Mouse (Mus musculus) left cerebral cortex, adult 18-20 months (tissue): ENCODE results near the gene Csdc2. TPM values are rescaled to one million over a fixed set of nuclear protein-coding genes. Genes with fewer than 3 reads are reported as not detected.
"Not testable (repeated sequence)": the region's sequence is repeated elsewhere in the genome, so short reads cannot be mapped to it uniquely, and the experiment has no call there.

Experiments used
- DNase-seq, 2 experiments: peaks; one replicate each; pipeline ENCODE4 v3.0.0; 2021 to 2022; ENCODE audit warnings: low spot score in 2 of 2, mixed read lengths in 1 of 2
- total RNA-seq, 2 experiments: library from RNA; stranded (reverse); gene quantifications; 2 replicates each; pipeline ENCODE4 v1.2.3; 2021

The Csdc2 gene
- total RNA-seq, 2 experiments from 2014 or later, result 80.7 to 90.7 TPM

DNA sequence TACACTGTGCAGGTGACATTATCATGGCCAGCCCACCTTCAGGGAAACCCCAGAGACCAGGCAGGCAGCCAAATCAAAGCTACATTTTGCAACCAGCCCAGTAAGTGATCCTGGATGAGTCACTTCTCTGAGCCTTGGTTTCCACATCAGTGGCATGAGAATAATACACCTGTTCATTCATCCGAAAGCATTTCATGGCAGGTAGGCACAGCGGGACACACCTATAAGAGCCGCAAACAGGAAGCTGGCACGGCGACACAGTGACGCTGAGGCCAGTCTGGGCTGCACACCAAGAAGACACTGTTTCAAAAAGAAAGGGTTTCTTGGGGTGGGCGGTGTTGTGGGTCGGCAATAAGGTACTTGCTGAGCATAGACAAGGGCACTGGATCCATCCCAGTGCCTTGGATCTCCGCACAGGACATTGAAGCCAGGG lies 17.6 kb downstream of the Csdc2 start:
- DNase-seq, result no peak

DNA sequence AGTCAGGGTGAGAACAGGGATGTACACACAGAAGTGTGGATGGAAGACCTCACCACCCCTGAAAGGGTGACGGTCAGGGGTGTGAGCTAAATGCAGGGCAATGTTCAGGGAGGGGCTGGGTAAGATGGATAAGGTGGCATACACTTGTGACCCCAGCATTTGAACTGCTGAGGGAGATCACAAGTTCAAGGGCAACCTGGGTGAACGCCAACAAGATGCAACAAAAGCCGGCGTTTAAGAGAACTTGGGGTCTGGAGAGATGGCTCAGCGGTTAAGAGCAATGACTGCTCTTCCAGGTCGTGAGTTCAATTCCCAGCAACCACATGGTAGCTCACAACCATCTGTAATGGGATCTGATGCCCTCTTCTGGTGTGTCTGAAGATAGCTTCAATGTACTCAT lies 18.2 kb downstream of the Csdc2 start:
- no peak for DNase-seq

DNA sequence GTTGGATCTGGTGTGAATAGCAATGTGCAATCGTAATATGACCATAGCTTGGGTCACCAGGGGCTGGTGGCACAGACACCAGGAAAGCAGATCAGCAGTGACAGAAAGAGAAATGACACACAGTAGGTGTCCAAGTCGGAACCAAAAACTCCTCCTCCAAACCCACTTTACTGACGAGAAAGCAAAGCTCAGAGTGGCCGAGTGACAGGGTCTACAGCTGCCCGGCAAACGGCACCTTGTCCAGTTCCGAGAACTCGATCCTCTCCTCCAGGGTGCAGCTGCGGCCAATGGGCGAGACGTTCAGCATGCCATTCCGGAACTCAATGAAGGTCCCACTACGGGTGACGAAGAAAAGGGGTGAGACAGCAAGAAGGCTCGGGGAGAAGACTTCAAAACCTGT lies 18.9 kb downstream of the Csdc2 start:
- no peak for DNase-seq

DNA sequence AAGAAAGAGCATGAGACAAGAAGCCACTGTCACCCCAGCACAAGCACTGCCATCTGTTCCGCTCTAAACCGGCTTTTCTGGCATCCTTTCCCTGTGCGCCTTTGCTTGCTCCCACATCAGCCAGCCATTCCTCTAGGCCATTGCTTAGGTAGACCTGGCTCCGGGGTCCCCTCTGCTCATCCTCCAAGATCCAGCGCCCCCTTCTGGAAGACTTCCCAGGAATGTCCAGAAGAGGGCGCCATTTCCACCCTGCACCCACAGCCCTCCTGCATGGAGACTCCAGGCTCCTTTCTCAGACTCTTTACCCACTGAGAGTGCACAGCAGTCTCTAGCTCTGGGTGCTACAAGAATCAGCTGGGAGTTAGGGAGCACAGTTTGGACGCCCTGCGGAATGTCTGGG lies 19.9 kb downstream of the Csdc2 start:
- peak; percentile 64 to 69 for DNase-seq

DNA sequence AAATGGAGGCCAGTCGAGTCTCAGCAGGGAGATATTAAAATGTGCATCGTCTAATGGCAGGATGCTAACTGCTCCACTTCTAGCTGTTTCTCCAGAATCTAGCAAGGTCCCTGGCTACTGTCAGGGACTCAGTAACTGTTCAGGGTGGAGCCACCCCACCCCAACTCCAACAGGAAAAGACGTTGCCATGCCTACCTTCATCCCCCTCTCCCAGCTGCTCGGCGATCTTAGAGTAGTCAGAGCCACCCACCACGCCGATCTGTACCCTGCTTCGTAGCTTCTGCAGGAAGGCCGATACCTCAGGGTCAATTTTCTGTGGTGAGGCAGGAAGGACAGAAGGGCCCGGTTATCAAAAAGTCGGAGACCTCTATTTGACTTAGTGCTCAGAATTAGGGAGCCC lies 21.0 kb downstream of the Csdc2 start:
- peak in 1 of 2 experiments; percentile 61 for DNase-seq

DNA sequence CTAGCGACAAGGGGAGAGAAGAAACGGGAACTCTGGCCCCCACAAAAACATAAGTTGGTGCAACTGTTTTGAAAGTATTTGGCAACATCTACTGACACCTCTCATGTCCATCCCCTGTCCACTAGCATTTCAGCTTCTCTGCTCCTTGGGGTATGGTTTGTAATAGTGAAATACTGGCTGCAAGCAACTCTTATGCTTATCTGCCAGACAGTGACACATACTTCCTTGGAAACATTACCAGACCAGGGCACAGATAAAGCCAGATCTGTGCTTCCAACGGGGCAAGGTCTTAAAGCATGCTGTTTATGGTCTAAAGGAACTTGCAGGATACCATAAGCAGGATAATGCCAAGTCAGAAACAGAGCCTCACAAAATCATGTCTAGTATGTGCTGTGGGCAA lies 22.3 kb downstream of the Csdc2 start:
- DNase-seq, result no peak

DNA sequence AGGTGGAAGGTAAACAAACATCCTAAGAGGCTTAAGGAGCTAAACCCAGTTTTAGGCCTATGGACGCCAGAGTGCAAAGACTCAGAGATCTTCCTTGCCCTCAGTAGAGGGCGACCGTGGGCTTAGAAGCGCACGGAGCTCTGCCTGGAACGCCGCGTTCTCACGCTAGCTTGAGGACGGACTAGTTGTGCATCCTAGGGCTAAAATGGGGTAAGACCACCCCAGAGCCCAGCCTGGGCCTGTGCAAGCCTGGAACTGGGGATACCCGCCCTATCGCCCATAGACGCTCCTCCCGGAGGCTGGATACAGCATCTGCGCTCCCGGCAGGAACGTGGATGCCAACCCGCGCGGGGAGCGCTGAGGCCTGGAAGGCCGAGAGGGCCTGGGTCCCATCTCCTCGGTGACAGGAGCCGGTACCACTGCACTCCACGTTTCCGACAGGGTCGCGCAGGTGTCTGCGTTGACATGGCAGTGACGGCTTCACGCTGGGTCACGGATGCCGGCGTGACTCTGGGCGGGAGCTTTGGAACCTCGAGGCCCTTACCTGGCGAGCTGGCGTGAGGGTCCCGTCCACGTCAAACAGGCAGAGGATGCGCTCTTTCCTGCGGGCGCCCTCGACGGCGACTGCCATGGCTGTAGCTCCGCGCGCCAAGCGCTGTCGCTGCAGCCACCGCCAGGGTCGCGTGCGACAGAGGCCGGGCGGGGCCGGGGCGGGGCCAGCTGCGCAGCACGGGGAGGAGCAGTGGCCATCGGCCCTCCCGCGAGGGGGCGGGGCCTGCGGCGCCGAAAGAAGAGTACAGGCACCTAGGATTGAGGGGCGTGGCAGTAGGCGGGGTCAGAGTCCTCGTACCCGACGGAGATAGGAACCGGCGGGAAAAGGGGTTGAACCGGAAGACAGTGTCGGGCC lies 23.9 kb downstream of the Csdc2 start, which contains the start of gene Pmm1:
Gene Pmm1 (minus strand): TSS at position 760 of the 907 bp plus-strand sequence.
- peak; percentile 97 to 98 for DNase-seq

DNA sequence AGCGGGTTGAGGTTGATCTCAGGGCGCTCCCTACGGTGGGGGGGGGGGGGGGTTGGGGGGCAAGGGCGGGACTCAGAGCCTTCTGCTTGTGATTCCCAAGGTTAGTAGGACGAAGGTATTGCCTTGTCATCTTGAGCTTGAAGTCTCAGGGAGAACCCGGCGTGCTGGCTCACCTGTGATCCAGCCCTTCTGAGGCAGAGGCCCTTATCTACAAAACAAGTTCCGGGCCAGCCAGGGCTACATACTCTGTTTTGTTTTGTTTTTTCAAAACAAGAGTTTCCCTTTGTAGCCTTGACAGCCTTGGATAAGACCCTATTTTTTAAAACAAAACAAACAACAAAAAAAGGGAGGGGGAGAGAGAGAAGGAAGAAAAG lies 24.5 kb downstream of the Csdc2 start:
- no peak for DNase-seq

DNA sequence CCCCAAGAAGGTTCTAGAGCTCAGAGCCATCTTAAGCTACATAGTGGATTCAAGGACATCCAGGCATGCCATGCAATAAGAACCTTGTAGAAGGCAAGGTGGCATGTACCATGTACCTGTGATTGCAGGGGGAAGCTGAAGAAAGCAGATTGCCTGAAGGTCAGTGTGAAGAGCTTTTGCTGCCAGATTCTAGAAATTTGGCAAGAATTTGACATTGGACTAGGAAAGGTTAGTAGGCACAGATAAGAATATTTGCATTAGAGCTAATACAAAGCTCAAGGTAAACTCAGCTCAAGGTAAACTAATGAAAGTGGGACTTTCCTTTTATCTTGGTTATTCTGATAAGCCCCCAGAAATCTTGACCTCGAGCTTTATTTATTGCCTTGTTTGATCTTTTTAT lies 27.7 kb downstream of the Csdc2 start:
- no peak for DNase-seq

DNA sequence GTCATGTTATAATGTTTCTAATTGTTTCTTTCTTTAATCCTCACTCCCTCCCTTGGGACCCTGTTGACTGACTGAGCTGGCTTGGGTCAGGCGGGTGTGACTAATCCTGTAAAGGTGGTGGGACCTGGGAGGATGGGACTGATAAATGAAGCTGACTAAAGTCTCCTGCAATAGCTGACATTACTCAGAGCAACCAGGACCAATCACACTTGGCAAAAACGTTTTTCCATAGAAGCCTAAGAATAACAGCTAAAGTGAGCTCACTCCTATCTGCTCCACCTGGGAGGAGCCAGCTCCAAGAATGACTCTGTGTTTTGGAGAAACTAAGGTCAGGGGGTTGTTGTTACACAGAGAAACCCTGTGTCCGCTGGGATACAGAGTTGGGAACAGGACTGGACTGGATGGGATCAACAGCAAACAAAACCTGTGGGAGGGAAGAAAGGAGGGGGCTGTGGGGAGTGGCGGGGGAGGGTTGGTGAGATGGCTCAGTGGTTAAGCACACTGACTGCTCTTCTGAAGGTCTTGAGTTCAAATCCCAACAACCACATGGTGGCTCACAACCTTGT lies 28.5 kb downstream of the Csdc2 start:
- DNase-seq, result no peak

DNA sequence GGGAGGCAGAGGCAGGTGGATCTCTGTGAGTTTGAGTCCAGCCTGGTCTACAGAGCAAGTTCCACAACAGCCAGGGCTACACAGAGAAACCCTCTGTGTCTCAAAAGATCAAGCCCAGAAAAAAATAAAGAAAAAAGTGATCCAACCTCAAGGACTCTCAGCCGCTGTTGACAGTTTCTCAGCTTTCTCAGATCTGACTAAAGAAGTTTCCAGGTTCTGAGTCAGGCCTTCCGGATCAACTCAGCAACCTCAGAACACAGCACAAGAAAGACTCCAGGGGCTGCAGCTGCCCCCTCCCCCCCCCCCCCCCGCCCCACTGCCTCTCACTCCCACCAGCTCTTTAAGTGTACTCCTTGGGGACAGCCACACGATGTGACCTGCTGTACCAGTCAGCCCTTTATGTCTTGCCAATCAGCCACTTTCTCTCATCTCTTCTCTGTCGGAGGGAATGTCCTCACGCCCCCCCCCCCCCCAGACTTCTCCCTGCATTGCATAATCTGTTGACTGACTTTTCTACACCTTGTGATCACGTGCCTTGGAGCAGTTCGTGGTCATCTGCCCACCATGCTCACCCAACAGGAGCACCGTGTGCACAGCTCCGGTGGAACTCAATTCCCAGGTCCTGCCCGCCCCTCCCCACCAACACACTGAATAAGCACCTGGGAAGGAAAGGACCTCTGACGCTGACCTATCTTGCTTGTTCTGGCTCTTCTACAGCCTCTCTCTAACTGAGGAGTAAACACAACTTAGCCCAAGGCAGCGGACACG lies 29.7 kb downstream of the Csdc2 start:
- no peak for DNase-seq

DNA sequence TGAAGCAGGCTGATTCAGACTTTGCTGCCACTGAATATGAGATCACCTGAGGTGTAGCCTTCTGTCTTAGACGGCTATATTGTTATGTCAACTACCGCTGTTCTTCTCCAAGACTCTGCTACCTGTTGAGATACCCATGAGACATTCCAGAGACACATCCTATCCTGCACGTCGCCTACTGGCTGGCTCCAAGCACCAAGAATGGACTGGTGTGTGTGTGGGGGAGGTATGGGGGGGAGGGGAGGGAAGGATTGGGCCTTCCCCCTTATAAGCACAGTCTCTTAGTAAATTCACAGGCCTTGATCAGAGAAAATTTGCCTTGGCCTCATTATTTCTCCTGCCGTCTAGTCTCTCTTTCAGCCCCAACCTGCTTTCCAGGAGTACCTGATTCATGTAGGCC lies 31.3 kb downstream of the Csdc2 start:
- no peak for DNase-seq

DNA sequence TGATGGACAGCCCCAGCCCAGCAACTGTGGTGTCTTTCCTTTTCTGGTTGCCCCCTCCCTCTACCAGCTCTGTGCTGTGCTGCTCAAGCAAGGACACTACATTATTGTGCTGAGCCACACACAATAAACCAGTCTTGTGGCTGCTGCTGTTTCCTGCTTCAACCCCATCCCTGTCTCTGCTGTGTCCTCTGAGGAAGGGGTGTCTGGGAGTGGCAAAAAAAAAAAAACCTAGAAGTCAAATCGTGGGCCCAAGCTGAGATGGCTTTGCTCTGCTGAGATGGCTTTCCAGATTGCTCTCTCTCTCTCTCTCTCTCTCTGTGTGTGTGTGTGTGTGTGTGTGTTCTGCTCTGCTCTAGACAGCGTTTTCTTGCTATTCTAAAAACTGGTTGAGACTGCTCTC lies 31.9 kb downstream of the Csdc2 start:
- DNase-seq, result no peak

DNA sequence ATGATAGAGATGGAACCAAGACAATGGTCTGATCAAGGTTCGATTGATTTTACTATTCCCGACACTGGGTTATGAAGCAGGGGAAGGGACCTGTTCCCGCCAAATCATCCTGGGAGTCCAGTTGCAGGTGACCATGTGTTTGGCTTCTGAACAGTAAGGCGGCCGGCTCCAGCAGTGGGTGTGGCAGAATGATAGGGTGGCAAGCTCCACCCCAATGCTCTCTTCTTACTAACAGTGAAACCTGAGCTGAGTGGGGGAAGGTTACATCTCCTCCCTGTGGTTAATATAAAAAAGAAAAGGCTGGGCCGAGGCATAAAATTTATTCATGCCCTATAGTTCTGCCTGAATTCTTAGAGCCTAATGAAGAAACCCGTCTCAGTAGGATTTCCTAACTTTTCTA lies 32.6 kb downstream of the Csdc2 start:
- no peak for DNase-seq

DNA sequence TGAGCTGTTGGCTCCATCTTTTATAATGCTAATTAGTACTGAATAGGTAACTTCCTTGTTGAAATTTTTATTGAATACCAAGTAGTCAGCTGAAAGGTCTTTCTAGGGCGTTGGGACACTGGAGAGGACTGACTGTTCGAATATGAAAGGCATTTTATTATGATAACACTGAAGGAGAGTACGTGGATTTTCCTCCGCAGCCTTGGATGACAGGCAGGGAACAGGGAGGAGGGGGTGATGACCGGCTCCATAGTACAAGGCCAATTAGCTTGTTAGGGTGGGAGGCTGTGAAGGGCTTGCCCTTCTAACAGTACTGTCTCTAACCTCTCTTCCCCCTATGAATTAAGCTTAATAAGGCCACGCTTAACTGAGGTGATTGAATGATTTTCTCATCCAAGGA lies 33.1 kb downstream of the Csdc2 start:
- not testable (repeated sequence) for DNase-seq

DNA sequence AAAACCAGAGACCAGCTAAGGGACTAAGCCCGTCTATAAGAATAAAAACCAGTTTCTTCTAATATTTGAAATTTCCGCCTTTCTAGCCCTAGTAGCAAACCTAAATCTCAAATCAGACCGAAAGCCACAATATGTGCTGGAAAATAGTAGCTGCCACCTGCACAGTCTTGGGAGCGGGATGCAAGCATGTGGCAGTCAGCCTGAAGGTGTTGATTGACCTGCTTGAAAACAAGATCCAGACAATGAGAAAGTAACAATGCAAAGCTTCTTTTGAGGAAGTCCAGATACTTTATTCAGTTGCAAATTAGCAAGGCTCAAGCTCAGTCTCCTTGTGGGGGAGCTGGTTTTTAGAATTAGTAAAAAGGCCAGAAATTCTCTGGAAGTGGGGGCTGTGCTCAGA lies 33.9 kb downstream of the Csdc2 start:
- DNase-seq, result not testable (repeated sequence)

DNA sequence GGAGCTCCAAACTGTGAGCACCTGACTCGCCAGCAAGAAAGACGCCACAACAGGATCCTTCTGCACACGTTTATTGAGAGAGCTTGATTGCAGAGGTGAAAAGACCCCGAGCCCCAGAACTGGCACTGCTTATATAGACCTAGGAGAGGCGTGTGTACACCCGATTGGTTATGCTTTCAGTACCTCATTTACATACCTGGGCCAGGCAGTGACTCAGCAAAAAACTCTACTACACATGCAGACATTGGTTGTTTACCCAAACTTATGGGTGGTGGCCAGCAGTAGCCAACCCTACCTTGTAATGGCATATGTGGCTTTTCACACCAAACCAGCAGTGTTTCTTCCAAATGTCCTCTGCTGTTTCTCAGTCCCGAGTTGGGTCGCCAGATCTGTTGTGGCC lies 38.6 kb downstream of the Csdc2 start:
- DNase-seq, result not testable (repeated sequence)

DNA sequence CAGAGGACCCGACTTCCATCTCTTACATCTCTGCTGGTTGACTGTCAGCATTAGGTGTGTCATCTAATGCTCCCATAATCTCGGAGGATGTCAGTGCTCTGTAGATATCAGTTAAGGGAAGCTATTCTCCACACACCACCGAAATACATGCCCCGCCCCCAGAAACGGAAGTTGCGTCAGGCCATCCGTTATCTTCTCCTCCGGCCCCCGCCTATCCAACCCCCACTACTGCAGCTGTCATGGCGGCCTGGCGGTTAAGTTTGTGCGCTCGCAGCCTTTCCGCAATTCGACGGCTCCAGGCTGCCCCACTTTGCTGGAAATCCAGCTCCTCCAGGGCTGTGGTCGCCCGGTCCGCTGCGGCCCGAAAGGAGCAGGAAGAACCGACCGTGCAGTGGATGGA lies 43.8 kb downstream of the Csdc2 start, which contains the start of gene 1700029P11Rik:
Gene 1700029P11Rik (plus strand): TSS at position 220 of the 400 bp plus-strand sequence.
- no peak for DNase-seq

DNA sequence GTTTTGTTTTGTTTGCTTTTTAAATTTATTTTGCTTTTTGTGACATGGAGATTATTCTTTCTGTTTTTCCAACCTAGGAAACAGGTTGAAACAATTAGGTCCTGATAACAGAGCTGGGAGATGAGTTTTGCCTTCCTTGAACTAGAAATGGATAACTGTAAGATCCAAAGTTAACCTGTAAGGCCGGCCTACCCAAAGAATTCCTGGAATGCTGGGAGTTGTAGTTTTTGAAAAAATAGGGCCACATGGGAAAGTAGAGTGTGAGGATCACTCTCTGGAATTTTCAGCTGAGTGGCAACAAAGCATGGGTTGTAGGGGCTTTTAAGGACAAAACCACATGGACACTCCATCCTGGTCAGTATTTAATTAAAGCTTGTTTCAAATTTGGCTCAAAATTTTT lies 45.6 kb downstream of the Csdc2 start:
- no peak for DNase-seq

DNA sequence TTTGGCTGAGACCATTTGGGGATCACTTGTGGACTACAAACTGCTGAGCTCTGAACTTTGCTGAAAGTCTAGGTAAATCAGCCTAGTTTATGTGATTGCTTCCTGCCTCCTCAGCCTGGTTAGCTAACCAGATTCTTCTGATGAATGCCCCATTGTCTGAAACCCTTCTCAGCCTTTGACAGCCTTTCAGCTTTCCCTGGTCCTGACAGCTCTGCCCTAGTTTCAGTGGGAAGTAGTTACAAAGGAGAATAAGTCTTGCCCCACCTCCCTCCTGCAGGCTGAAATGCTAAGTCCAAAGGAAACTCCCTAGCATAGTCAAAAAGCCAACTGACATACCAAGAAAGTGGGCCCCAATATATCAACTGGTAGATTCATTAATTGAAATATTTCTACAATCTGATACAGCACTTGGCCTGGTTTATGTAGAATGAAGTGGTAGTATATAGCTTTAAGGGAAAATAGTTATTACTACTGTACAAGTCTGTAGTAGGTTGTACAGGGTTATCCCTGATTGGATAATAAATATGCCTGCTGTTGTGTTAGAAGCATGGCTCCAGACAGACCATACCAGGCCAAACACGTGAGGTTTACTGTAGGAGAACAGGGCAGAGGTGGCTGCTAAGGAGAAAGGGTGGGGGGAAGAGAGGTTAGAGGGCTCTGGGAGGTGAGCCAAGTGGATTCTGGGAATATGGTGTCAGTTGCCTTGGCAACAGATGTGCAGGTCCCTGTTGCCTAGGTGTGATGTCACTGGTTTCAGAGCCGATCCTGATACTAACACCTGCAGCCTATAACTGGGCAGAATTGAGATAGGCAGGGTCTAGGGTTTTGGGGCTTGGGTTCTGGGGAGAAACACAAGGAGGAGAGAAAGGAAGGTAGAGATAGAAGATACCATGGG lies 49.0 kb downstream of the Csdc2 start:
- DNase-seq, result no peak

DNA sequence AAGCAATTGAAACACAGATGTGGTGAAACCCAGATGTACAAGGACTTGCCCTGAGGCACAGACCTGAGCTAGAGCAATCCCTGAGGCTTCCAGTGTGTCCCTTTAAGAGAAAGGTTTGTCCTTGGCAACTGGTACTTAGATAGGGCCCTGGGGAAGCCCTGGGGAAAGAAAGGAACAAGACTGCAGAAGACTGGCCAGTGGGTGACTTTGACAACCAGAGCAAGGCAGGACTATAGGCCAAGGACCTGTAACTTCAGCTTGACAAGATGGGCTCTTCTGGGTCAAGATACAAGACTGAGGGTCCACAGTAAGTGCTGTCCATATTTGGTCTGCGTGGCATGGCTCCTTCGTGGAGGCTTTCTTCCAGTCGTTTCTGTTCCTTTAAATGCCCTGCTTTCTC lies 51.1 kb downstream of the Csdc2 start, which contains the start of gene Xrcc6:
Gene Xrcc6 (plus strand): TSS at position 190 of the 400 bp plus-strand sequence.
- DNase-seq, result no peak
